Mouse (Mus musculus): ENCODE data around the gene Idua.
A peak's percentile ranks its signal among the peaks of the same experiment; 100 is the strongest.

DNA sequence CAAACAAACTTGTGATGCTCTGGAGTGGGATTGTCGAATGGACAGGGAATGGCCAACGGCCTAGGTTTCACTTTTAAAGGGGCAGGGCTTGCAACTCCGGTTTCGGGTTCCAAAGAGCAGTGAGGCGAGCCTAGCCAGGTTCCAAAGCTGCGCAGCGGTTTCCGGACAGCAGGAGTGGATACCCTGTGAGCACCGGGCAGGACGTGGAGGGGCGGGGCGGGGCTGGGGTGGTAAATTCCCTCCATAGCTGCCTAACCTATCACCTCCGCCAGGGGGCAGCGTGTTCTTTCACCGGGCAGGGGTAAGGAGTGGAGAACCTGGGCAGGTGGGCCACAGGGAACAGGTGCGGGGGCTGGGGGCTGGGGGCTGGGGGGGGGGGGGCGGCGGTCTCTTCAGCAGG lies 32.1 kb downstream of the Idua start, which contains the start of gene Fgfrl1:
- TF ChIP-seq CTCF (conservative IDR thresholded peaks at IDR 0.05; ENCODE audit: insufficient read depth, insufficient read length, low read depth, low read length) (peak; percentile 54), POLR2A (IDR thresholded peaks at IDR 0.05; ENCODE audit: low read depth, low read length) (no peak)
